Mouse (Mus musculus): ENCODE results near the gene Slc19a1. TPM values are rescaled to one million over a fixed set of nuclear protein-coding genes. Genes with fewer than 3 reads are reported as not detected.

Gene Slc19a1
- polyA plus RNA-seq, 1 experiment from 2014 or later = 29.4 TPM

- no peaks in the 10 kb centered on the region for H3K27me3 ChIP-seq
- no peak overlapping the region for H3K27ac ChIP-seq
- H3K9me3 ChIP-seq (replicated peaks) = no peaks in the 10 kb centered on the region
- no peaks in the 10 kb centered on the region; the same call in 1 of the 2 replicates for H3K4me1 ChIP-seq (replicated peaks)
- H3K9ac ChIP-seq = no peak overlapping the region
- no peak overlapping the region for H3K4me3 ChIP-seq (replicated peaks)
- H3K36me3 ChIP-seq = no peaks in the 10 kb centered on the region
- ATAC-seq (ENCODE audit: low read depth) (no peak), DNase-seq (no peak)
- 51% methylated on average over 2 of the region's 2 CpGs for WGBS (ENCODE audit: insufficient replicate concordance)
- no peak overlapping the region for H3K4me2 ChIP-seq
Measured at GRCm38 (mm10) chr10:77017061-77017460, 15.0 kb upstream of the Slc19a1 start.

GRCm38 (mm10) chr10:77017662-77018061, 14.4 kb upstream of the Slc19a1 start:
- Histone ChIP-seq H3K4me3 (replicated peaks) (no peak overlapping the region), H3K9me3 (replicated peaks) (no peaks in the 10 kb centered on the region), H3K27ac (no peak overlapping the region), H3K4me2 (no peak overlapping the region), H3K9ac (no peak overlapping the region), H3K4me1 (replicated peaks) (no peaks in the 10 kb centered on the region; the same call in 1 of the 2 replicates), H3K27me3 (no peaks in the 10 kb centered on the region), H3K36me3 (no peaks in the 10 kb centered on the region)
- WGBS (ENCODE audit: insufficient replicate concordance) = 57% methylated on average over 9 of the region's 9 CpGs
- DNase-seq (no peak), ATAC-seq (ENCODE audit: low read depth) (no peak)

GRCm38 (mm10) chr10:77021399-77022052, 10.5 kb upstream of the Slc19a1 start:
- ATAC-seq (ENCODE audit: low read depth) (peak; percentile 69), DNase-seq (peak; percentile 60)
- peaks cover 8% of the 10 kb centered on the region for H3K4me1 ChIP-seq (replicated peaks)
- no peaks in the 10 kb centered on the region for H3K9me3 ChIP-seq (replicated peaks)
- WGBS (ENCODE audit: insufficient replicate concordance) = 21% methylated on average over 17 of the region's 17 CpGs
- no peak overlapping the region for H3K27ac ChIP-seq
- no peak overlapping the region for H3K4me3 ChIP-seq (replicated peaks)
- peaks cover 2% of the 10 kb centered on the region; the same call in 1 of the 2 replicates for H3K27me3 ChIP-seq
- H3K4me2 ChIP-seq = peak overlapping the region; percentile 34
- no peak overlapping the region for H3K9ac ChIP-seq
- H3K36me3 ChIP-seq = no peaks in the 10 kb centered on the region

GRCm38 (mm10) chr10:77022301-77023130, 9.5 kb upstream of the Slc19a1 start:
- H3K36me3 ChIP-seq = no peaks in the 10 kb centered on the region
- WGBS (ENCODE audit: insufficient replicate concordance) = 65% methylated on average over 13 of the region's 13 CpGs
- no peak for DNase-seq
- H3K4me3 ChIP-seq (replicated peaks) = no peak overlapping the region
- peaks cover 2% of the 10 kb centered on the region; the same call in 1 of the 2 replicates for H3K27me3 ChIP-seq
- peaks cover 8% of the 10 kb centered on the region for H3K4me1 ChIP-seq (replicated peaks)
- no peak overlapping the region for H3K27ac ChIP-seq
- no peak for ATAC-seq (ENCODE audit: low read depth)
- H3K4me2 ChIP-seq = no peak overlapping the region
- H3K9ac ChIP-seq = no peak overlapping the region
- H3K9me3 ChIP-seq (replicated peaks) = no peaks in the 10 kb centered on the region

DNA sequence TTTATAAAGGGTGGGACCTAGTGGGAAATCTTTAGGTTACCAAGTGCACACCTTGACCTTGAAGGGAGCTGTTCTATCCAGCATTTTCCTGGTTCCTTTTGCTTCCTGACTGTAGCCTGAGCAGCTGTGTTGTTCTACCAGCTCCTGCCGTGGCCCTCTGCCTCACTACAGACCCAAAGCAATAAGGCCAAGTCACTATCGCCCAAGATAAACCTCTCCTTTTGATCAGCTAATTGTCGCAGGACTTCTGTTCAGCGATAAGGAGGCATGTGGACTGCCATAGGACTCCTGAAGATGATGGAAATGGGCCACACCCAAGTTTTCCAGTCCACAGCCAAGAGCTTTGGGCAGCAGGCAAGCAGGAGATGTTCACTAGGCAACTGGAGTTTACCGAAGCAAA, 7.8 kb upstream of the Slc19a1 start:
- no peaks in the 10 kb centered on the region for H3K36me3 ChIP-seq
- no peak for ATAC-seq (ENCODE audit: low read depth)
- no peak overlapping the region for H3K27ac ChIP-seq
- peaks cover 2% of the 10 kb centered on the region; the same call in 1 of the 2 replicates for H3K27me3 ChIP-seq
- 41% methylated on average over 5 of the region's 5 CpGs for WGBS (ENCODE audit: insufficient replicate concordance)
- DNase-seq = no peak
- no peak overlapping the region for H3K4me2 ChIP-seq
- H3K4me1 ChIP-seq (replicated peaks) = peaks cover 8% of the 10 kb centered on the region
- no peaks in the 10 kb centered on the region for H3K9me3 ChIP-seq (replicated peaks)
- H3K9ac ChIP-seq = no peak overlapping the region
- H3K4me3 ChIP-seq (replicated peaks) = no peak overlapping the region

- 58% methylated on average over 3 of the region's 3 CpGs for WGBS (ENCODE audit: insufficient replicate concordance)
- no peak for DNase-seq
- peaks cover 7% of the 10 kb centered on the region; the same call in 1 of the 2 replicates for H3K27me3 ChIP-seq
- no peaks in the 10 kb centered on the region for H3K36me3 ChIP-seq
- H3K9me3 ChIP-seq (replicated peaks) = no peaks in the 10 kb centered on the region
- H3K27ac ChIP-seq = no peak overlapping the region
- no peak overlapping the region for H3K4me3 ChIP-seq (replicated peaks)
- no peak overlapping the region for H3K4me2 ChIP-seq
- H3K4me1 ChIP-seq (replicated peaks) = peaks cover 14% of the 10 kb centered on the region
- no peak overlapping the region for H3K9ac ChIP-seq
- no peak for ATAC-seq (ENCODE audit: low read depth)
Measured at GRCm38 (mm10) chr10:77026944-77027343, 5.1 kb upstream of the Slc19a1 start.

- Histone ChIP-seq H3K4me1 (replicated peaks) (peaks cover 30% of the 10 kb centered on the region), H3K4me2 (no peak overlapping the region), H3K9me3 (replicated peaks) (no peaks in the 10 kb centered on the region), H3K36me3 (no peaks in the 10 kb centered on the region), H3K27ac (no peak overlapping the region), H3K4me3 (replicated peaks) (no peak overlapping the region), H3K9ac (no peak overlapping the region), H3K27me3 (peaks cover 7% of the 10 kb centered on the region; the same call in 1 of the 2 replicates)
- no peak for DNase-seq
- ATAC-seq (ENCODE audit: low read depth) = no peak
- 61% methylated on average over 6 of the region's 6 CpGs for WGBS (ENCODE audit: insufficient replicate concordance)
Measured at GRCm38 (mm10) chr10:77028782-77029296, 3.2 kb upstream of the Slc19a1 start.

- no peak overlapping the region for H3K4me3 ChIP-seq (replicated peaks)
- no peak for DNase-seq
- no peak overlapping the region for H3K4me2 ChIP-seq
- peaks cover 4% of the 10 kb centered on the region; the same call in 1 of the 2 replicates for H3K27me3 ChIP-seq
- WGBS (ENCODE audit: insufficient replicate concordance) = 69% methylated on average over 4 of the region's 4 CpGs
- ATAC-seq (ENCODE audit: low read depth) = no peak
- peaks cover 31% of the 10 kb centered on the region for H3K4me1 ChIP-seq (replicated peaks)
- no peak overlapping the region for H3K9ac ChIP-seq
- no peak overlapping the region for H3K27ac ChIP-seq
- no peaks in the 10 kb centered on the region for H3K9me3 ChIP-seq (replicated peaks)
- H3K36me3 ChIP-seq = no peaks in the 10 kb centered on the region
Measured at GRCm38 (mm10) chr10:77029761-77030160, 2.3 kb upstream of the Slc19a1 start.

- no peaks in the 10 kb centered on the region for H3K36me3 ChIP-seq
- peaks cover 39% of the 10 kb centered on the region for H3K4me1 ChIP-seq (replicated peaks)
- H3K4me2 ChIP-seq = no peak overlapping the region
- DNase-seq (no peak), ATAC-seq (ENCODE audit: low read depth) (no peak)
- no peak overlapping the region for H3K4me3 ChIP-seq (replicated peaks)
- H3K27ac ChIP-seq = no peak overlapping the region
- WGBS (ENCODE audit: insufficient replicate concordance) = 63% methylated on average over 5 of the region's 5 CpGs
- no peak overlapping the region for H3K9ac ChIP-seq
- H3K27me3 ChIP-seq = 0 out of 2 replicates have a peak, but pooled peaks cover 4% of the 10 kb centered on the region
- no peaks in the 10 kb centered on the region for H3K9me3 ChIP-seq (replicated peaks)
Measured at GRCm38 (mm10) chr10:77030666-77031065, 1.4 kb upstream of the Slc19a1 start.

GRCm38 (mm10) chr10:77032591-77033322, 716 bp downstream of the Slc19a1 start:
- 0 out of 2 replicates have a peak overlapping the region, but pooled peaks have one; percentile 13 for H3K27ac ChIP-seq

More at GRCm38 (mm10) chr10:77032591-77033322, 716 bp downstream of the Slc19a1 start:
- Histone ChIP-seq H3K4me1 (replicated peaks) (peaks cover 47% of the 10 kb centered on the region), H3K9me3 (replicated peaks) (no peaks in the 10 kb centered on the region), H3K27me3 (0 out of 2 replicates have a peak, but pooled peaks cover 4% of the 10 kb centered on the region), H3K4me3 (replicated peaks) (peak overlapping the region; percentile 73), H3K4me2 (peak overlapping the region; percentile 97), H3K36me3 (0 out of 2 replicates have a peak, but pooled peaks cover 5% of the 10 kb centered on the region), H3K9ac (peak overlapping the region; percentile 77)
- WGBS (ENCODE audit: insufficient replicate concordance) = under 1% methylated on average over 49 of the region's 49 CpGs
- peak; percentile 92 for DNase-seq
- ATAC-seq (ENCODE audit: low read depth) = peak; percentile 86

Measured in liver, embryonic 13.5 days (tissue).